Mouse (Mus musculus) hindbrain, postnatal 0 days (tissue): ENCODE measurements around the gene Sucla2. TPM values are rescaled to one million over a fixed set of nuclear protein-coding genes. Genes with fewer than 3 reads are reported as not detected.

Experiments used
- ATAC-seq: fragments of 200-750 bp; cut with Nextera tagmentation; 2 replicates; pipeline ENCODE4 v1.8.0; 2017; ENCODE audit warnings: mild to moderate bottlenecking, moderate TSS enrichment, moderate library complexity
- DNase-seq: peaks from one replicate; pipeline ENCODE4 v3.0.0-alpha.2; 2015; ENCODE audit warnings: low spot score
- H3K27ac ChIP-seq: fragments of 300-500 bp; sonication (generic); 2 replicates; pipeline ENCODE4 v1.5.1; 2014; ENCODE audit warnings: mild to moderate bottlenecking
- H3K27me3 ChIP-seq: fragments of 300-500 bp; sonication (generic); 2 replicates; pipeline ENCODE4 v1.6.1; 2014; ENCODE audit warnings: low read length, mixed read lengths; ENCODE audit not compliant: insufficient read depth
- H3K36me3 ChIP-seq: fragments of 300-500 bp; sonication (generic); 2 replicates; pipeline ENCODE4 v1.6.1; 2014; ENCODE audit warnings: low read length, mixed read lengths; ENCODE audit not compliant: insufficient read depth
- H3K4me1 ChIP-seq: fragments of 300-500 bp; sonication (generic); 2 replicates; pipeline ENCODE4 v1.6.1; 2014; ENCODE audit warnings: antibody characterized with exemption, low read length, mixed read lengths; ENCODE audit not compliant: insufficient read depth
- H3K4me2 ChIP-seq: fragments of 300-500 bp; sonication (generic); 2 replicates; pipeline ENCODE4 v1.6.1; 2014; ENCODE audit warnings: low read depth, mild to moderate bottlenecking, low read length, moderate library complexity, mixed read lengths
- H3K4me3 ChIP-seq: fragments of 300-500 bp; sonication (generic); 2 replicates; pipeline ENCODE4 v1.5.1; 2014; ENCODE audit warnings: low read length
- H3K9ac ChIP-seq: fragments of 300-500 bp; sonication (generic); replicated peaks from 2 replicates; pipeline ENCODE4 v1.6.1; 2014; ENCODE audit warnings: mild to moderate bottlenecking, low read length, moderate library complexity, mixed read lengths
- H3K9me3 ChIP-seq: fragments of 300-500 bp; sonication (generic); 2 replicates; pipeline ENCODE4 v1.6.1; 2016; ENCODE audit warnings: low read length, mixed read lengths
- CTCF ChIP-seq: IDR thresholded peaks from 2 replicates; pipeline ENCODE4 v1.5.1; 2016; ENCODE audit warnings: antibody characterized with exemption, control low read depth, low read depth
- WGBS: fragments of 180-500 bp; shearing (Covaris S2); extraction: QIAGEN DNeasy Blood & Tissue Kit; methylation state at CpG from one replicate; pipeline ENCODE4 v1.1.7; 2014; 5-methylcytosine and 5-hydroxymethylcytosine counted together
- polyA plus RNA-seq: library from polyadenylated mRNA; unstranded; fragments of >200 nt; fragmentation: Nextera tagmentation; extraction: Ambion mirVana; gene quantifications from 2 replicates; pipeline ENCODE4 v1.2.1, GENCODE M21; 2015
- total RNA-seq: library from RNA; depleted of rRNA; stranded (reverse); fragments of >200 nt; gene quantifications from 2 replicates; pipeline ENCODE4 v1.2.3, GENCODE M21; 2014; rRNA removed

Sucla2 gene
- total and polyA plus RNA-seq, 2 experiments from 2014 or later = 65.4 to 157 TPM

- Histone ChIP-seq H3K4me1 (no peaks in the 10 kb centered on the region), H3K27ac (no peak overlapping the region), H3K4me3 (no peak overlapping the region), H3K36me3 (no peaks in the 10 kb centered on the region), H3K9ac (no peak overlapping the region), H3K4me2 (no peak overlapping the region), H3K27me3 (no peaks in the 10 kb centered on the region), H3K9me3 (no peaks in the 10 kb centered on the region)
- no peak for ATAC-seq
- peak; percentile 27 for TF ChIP-seq CTCF
- 64% methylated on average over 3 of the region's 3 CpGs for WGBS
- DNase-seq = no peak
Measured at GRCm38 (mm10) chr14:73625469-73625868, 100.3 kb downstream of the Sucla2 start.

- ATAC-seq (no peak), DNase-seq (no peak)
- Histone ChIP-seq H3K27me3 (no peaks in the 10 kb centered on the region), H3K4me3 (no peak overlapping the region), H3K36me3 (no peaks in the 10 kb centered on the region), H3K4me2 (no peak overlapping the region), H3K9ac (no peak overlapping the region), H3K27ac (no peak overlapping the region), H3K9me3 (no peaks in the 10 kb centered on the region), H3K4me1 (0 out of 2 replicates have a peak, but pooled peaks cover 4% of the 10 kb centered on the region)
- WGBS = 78% methylated on average over 4 of the region's 4 CpGs
- no peak for TF ChIP-seq CTCF
Measured at GRCm38 (mm10) chr14:73631511-73631910, 106.4 kb downstream of the Sucla2 start.

DNA sequence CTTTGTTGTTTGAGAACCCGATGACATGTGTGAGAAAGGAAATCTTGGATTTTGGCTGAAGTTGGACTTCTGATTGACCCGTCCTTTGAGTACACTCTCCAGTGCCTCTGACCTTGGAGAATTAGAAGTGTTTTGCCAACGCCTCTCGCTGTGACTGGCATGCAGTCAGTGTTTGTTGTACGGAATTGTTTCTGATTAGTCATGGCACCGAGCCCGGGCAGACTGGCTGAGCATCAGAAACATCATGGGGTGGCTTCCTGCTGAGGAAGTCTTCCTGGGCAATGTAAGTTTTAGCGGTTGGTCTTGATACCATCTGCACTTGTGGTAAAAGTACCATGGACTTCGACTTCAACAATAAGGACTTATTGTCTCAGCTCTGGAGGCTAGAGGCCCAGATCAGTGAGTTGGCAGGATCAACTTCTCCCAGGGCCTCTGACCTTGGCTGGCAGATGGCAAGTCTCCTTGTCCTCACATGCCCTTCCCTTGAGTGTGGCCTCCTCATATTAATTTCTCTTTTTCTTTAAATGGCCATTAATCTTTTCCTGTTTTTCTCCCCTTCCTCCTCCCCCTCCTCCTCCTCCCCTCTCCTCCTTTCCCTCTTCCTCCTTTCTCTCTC, 107.6 kb downstream of the Sucla2 start:
- Histone ChIP-seq H3K4me3 (no peak overlapping the region), H3K36me3 (no peaks in the 10 kb centered on the region), H3K9me3 (no peaks in the 10 kb centered on the region), H3K9ac (no peak overlapping the region), H3K27ac (no peak overlapping the region), H3K27me3 (no peaks in the 10 kb centered on the region), H3K4me1 (0 out of 2 replicates have a peak, but pooled peaks cover 4% of the 10 kb centered on the region), H3K4me2 (no peak overlapping the region)
- TF ChIP-seq CTCF = no peak
- ATAC-seq (peak; percentile 95), DNase-seq (peak; percentile 83)
- 22% methylated on average over 9 of the region's 9 CpGs for WGBS

GRCm38 (mm10) chr14:73634356-73634755, 109.2 kb downstream of the Sucla2 start:
- H3K36me3 ChIP-seq = no peaks in the 10 kb centered on the region
- H3K4me1 ChIP-seq = 0 out of 2 replicates have a peak, but pooled peaks cover 4% of the 10 kb centered on the region
- no peak overlapping the region for H3K4me2 ChIP-seq
- DNase-seq (peak; percentile 13), ATAC-seq (no peak)
- WGBS = 76% methylated on average over 3 of the region's 3 CpGs
- H3K27me3 ChIP-seq = no peaks in the 10 kb centered on the region
- no peak overlapping the region for H3K9ac ChIP-seq
- H3K9me3 ChIP-seq = no peaks in the 10 kb centered on the region
- H3K4me3 ChIP-seq = no peak overlapping the region
- no peak for TF ChIP-seq CTCF
- H3K27ac ChIP-seq = no peak overlapping the region

GRCm38 (mm10) chr14:73637460-73637859, 112.3 kb downstream of the Sucla2 start:
- no peaks in the 10 kb centered on the region for H3K9me3 ChIP-seq
- no peaks in the 10 kb centered on the region for H3K36me3 ChIP-seq
- H3K4me1 ChIP-seq = no peaks in the 10 kb centered on the region
- no peaks in the 10 kb centered on the region for H3K27me3 ChIP-seq
- no peak overlapping the region for H3K27ac ChIP-seq
- H3K4me3 ChIP-seq = no peak overlapping the region
- H3K9ac ChIP-seq = no peak overlapping the region
- no peak for DNase-seq
- no peak overlapping the region for H3K4me2 ChIP-seq
- no peak; the same call in 1 of the 2 replicates for TF ChIP-seq CTCF
- no peak for ATAC-seq

Other genes starting within 250 kb of the Sucla2 start
- gene Rb1, start 199.5 kb upstream of the Sucla2 start, total RNA-seq = 23.9 and 31.8 TPM in 2 replicates
- gene Rb1, start 199.5 kb upstream of the Sucla2 start, polyA plus RNA-seq = 18.1 and 19.6 TPM in 2 replicates
- gene Itm2b, start 140.0 kb upstream of the Sucla2 start, total RNA-seq = 446 TPM in 2 replicates
- gene Itm2b, start 140.0 kb upstream of the Sucla2 start, polyA plus RNA-seq = 1,059 and 1,161 TPM in 2 replicates
- gene Med4, start 15.3 kb upstream of the Sucla2 start, total RNA-seq = 19.4 and 20.8 TPM in 2 replicates
- 77.1 and 79.1 TPM in 2 replicates for gene Med4, start 15.3 kb upstream of the Sucla2 start, polyA plus RNA-seq
- 5.3 and 6.3 TPM in 2 replicates for gene Nudt15, start 22.9 kb downstream of the Sucla2 start, total RNA-seq
- 10.2 and 10.3 TPM in 2 replicates for gene Nudt15, start 22.9 kb downstream of the Sucla2 start, polyA plus RNA-seq
- not detected in 2 replicates for gene Gm21750, start 135.9 kb downstream of the Sucla2 start, total RNA-seq
- gene Gm21750, start 135.9 kb downstream of the Sucla2 start, polyA plus RNA-seq = not detected in 2 replicates